Mouse (Mus musculus): Measurements from ENCODE around the gene P2ry6. TPM values are rescaled to one million over a fixed set of nuclear protein-coding genes. Genes with fewer than 3 reads are reported as not detected.

P2ry6 gene
- polyA plus RNA-seq, 1 experiment = 27.8 TPM

DNA sequence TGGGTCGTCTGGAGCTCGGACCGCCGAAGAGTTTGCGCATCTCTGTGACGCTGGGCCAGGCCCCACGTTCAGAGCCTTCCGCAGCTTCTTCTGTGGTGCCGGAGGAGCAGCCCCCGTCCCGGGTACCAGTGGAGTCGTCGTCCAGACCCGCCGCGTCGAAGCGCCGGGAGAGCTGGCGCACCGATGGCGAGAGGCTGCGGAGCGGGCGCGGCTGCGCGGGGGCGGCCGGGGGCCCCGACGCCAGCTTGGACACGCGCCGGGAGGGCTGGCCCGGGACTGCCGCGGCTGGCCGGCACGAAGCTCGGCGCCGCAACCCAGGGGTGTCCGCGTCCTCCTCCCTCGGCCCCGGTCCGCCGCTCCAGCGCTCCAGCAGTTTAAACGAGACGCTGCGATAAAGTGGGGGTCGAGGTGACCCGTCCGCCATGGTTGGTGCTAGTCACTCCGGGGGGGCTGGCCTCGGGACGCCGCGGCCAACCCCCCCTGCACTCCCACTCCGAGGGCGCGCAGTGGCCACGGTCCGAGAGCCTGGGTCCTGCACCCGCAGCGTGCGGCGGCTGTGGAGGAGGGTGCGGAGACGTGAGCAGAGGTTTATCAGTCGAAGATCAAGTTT lies 43.0 kb downstream of the P2ry6 start:
- Histone ChIP-seq H3K4me3 (ENCODE audit: low read depth, low read length) (peak overlapping the region; percentile 65), H3K27me3 (ENCODE audit: control insufficient read depth, insufficient read depth, low read length) (peaks cover 19% of the 10 kb centered on the region), H3K27ac (ENCODE audit: insufficient read depth, low read depth, low read length) (peak overlapping the region; percentile 55), H3K4me1 (ENCODE audit: control insufficient read depth, insufficient read depth, insufficient read length, low read length) (peaks cover 3% of the 10 kb centered on the region), H3K36me3 (ENCODE audit: control insufficient read depth, insufficient read depth, low read length) (no peaks in the 10 kb centered on the region)
- TF ChIP-seq CTCF (IDR thresholded peaks at IDR 0.05; ENCODE audit: extremely low read depth, insufficient read length, insufficient replicate concordance, low read depth, low read length) = no peak
- TF ChIP-seq POLR2A (IDR thresholded peaks at IDR 0.05; ENCODE audit: low read depth, low read length) = no peak
- WGBS = 2% methylated on average over 72 of the region's 73 CpGs

DNA sequence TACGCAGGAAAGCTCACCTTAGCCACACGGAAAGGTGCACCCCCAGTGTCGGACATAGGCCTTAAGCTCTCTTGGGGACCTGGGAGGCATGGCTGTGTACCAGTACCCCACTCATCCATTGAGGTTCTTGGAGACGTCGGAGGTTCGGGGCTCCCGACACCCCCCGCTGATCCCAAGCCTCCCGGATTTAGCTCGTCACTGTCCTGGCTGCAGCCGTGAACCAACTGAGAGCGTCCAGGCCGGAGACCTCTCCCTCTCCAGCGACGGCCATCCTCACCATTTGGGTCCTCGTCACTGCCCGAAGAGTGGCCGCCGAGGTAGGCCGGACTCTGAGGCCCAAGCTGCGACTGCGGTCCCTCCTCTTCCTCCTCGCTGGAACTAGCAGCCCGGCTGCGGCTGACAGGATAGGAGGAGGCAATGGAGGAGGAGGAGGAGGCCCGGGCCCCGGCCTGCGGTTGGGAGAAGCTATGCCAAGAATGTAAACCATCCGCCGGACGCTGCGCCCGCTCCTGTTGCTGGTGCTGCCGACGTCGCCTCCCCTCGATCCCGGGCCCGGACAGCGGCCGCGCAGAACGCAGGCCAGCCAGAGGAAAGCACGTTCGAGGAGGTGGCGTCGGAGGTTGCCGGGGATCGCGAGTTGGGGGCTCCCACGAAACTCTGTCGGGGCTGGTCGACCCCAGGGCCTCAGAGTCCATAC lies 43.7 kb downstream of the P2ry6 start:
- H3K36me3 ChIP-seq (ENCODE audit: control insufficient read depth, insufficient read depth, low read length) = no peaks in the 10 kb centered on the region
- peak; percentile 39; the same call in 1 of the 2 replicates for TF ChIP-seq POLR2A (IDR thresholded peaks at IDR 0.05; ENCODE audit: low read depth, low read length)
- no peak for TF ChIP-seq CTCF (IDR thresholded peaks at IDR 0.05; ENCODE audit: extremely low read depth, insufficient read length, insufficient replicate concordance, low read depth, low read length)
- peaks cover 19% of the 10 kb centered on the region for H3K27me3 ChIP-seq (ENCODE audit: control insufficient read depth, insufficient read depth, low read length)
- peak overlapping the region; percentile 65 for H3K4me3 ChIP-seq (ENCODE audit: low read depth, low read length)
- WGBS = 20% methylated on average over 53 of the region's 53 CpGs
- peak overlapping the region; percentile 55 for H3K27ac ChIP-seq (ENCODE audit: insufficient read depth, low read depth, low read length)
- H3K4me1 ChIP-seq (ENCODE audit: control insufficient read depth, insufficient read depth, insufficient read length, low read length) = peaks cover 3% of the 10 kb centered on the region

DNA sequence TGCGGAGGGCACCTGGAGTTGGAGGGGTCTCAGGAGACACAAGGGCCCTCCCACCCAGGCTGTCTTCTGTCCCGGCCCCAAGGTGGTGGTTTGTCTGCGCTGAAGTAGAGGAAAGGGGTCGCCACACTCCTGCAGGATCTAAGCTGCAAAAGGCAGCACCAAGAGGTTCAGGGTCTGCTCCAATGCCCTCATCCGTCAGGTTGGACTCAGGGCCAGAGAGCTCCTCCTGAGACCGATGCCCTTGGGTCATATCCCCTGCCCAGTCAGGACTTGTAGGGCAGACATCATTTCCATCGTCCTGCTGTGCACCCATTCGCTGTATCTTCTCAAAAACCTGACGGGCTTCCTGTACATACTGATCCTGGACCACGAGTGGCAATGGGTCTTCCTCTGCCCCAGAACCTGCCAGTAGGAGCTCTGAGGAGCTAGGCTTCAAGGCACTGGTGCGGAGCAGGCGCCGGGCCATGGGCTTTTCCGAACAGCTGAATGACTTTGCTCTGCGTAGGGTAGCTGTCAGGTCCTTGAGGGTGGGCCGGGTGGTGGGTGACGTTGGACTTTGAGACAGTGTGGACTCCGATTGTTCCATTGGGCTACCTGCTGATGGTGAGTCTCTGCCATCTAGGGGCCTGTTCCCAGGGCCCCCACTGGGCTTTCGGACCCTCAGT lies 44.7 kb downstream of the P2ry6 start:
- no peak overlapping the region for H3K27ac ChIP-seq (ENCODE audit: insufficient read depth, low read depth, low read length)
- H3K4me3 ChIP-seq (ENCODE audit: low read depth, low read length) = peak overlapping the region; percentile 65
- peaks cover 19% of the 10 kb centered on the region for H3K27me3 ChIP-seq (ENCODE audit: control insufficient read depth, insufficient read depth, low read length)
- H3K4me1 ChIP-seq (ENCODE audit: control insufficient read depth, insufficient read depth, insufficient read length, low read length) = peaks cover 3% of the 10 kb centered on the region
- H3K36me3 ChIP-seq (ENCODE audit: control insufficient read depth, insufficient read depth, low read length) = no peaks in the 10 kb centered on the region
- WGBS = 82% methylated on average over 19 of the region's 19 CpGs
- TF ChIP-seq CTCF (IDR thresholded peaks at IDR 0.05; ENCODE audit: extremely low read depth, insufficient read length, insufficient replicate concordance, low read depth, low read length) = no peak
- TF ChIP-seq POLR2A (IDR thresholded peaks at IDR 0.05; ENCODE audit: low read depth, low read length) = no peak

DNA sequence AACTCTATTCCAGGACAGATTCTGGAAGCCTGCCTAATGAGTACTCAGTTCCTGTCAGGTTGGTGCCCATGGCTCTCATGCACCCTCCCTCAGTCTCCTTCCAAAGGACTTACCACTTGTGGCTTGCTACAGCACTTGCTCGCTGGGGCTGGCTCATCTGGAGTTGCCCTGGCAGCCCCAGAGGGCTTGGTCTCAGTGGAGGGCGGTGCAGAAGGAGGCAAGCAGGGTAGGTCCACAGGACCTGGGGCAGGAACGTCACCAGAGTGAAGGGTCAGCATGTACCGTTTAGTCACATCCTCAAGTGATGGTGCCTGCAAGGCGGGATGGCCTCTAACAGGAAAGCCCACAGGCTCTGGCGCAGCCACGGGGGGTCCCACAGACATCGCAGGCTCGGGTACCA lies 46.0 kb downstream of the P2ry6 start:
- Histone ChIP-seq H3K27ac (ENCODE audit: insufficient read depth, low read depth, low read length) (no peak overlapping the region), H3K27me3 (ENCODE audit: control insufficient read depth, insufficient read depth, low read length) (peaks cover 19% of the 10 kb centered on the region), H3K36me3 (ENCODE audit: control insufficient read depth, insufficient read depth, low read length) (no peaks in the 10 kb centered on the region), H3K4me1 (ENCODE audit: control insufficient read depth, insufficient read depth, insufficient read length, low read length) (peaks cover 3% of the 10 kb centered on the region), H3K4me3 (ENCODE audit: low read depth, low read length) (peak overlapping the region; percentile 65)
- TF ChIP-seq CTCF (IDR thresholded peaks at IDR 0.05; ENCODE audit: extremely low read depth, insufficient read length, insufficient replicate concordance, low read depth, low read length) = no peak
- no peak for TF ChIP-seq POLR2A (IDR thresholded peaks at IDR 0.05; ENCODE audit: low read depth, low read length)
- WGBS = 68% methylated on average over 9 of the region's 9 CpGs

DNA sequence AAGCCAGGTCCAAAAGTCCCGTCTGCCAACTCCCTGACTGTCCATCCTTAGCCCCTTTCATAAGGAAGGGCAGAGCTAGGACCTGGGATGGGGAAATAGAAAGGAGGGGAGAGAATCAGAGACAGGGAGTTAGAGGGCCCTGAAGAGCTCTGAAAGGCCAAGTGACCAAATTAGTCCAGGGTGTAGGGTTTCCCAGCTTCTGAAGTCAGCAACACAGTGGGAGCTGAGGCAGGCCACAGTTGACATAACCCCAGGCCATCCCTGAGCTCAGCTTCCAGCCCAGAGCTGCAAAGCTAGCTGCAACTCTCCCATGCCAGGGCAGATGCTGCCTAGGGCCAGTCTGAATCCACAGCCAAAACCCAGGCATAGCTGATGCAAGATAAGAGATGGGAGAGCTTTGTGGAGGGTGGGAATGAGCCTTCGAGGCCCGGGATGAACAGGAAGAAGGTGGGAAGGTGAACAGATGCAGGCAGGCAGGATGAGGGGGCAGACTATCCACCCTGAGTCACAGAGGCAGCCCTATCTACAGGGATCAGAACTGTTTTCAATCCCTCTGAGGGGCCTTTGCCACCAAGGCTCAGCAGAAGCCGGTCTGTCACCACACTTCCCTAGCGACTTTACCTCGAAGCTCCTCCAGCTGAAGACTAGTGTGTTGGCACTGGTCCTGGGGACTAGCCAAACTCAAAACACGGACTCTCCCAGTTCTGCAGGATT lies 47.0 kb downstream of the P2ry6 start:
- TF ChIP-seq POLR2A (IDR thresholded peaks at IDR 0.05; ENCODE audit: low read depth, low read length) = no peak
- TF ChIP-seq CTCF (IDR thresholded peaks at IDR 0.05; ENCODE audit: extremely low read depth, insufficient read length, insufficient replicate concordance, low read depth, low read length) = no peak
- WGBS = 54% methylated on average over 7 of the region's 7 CpGs
- H3K27ac ChIP-seq (ENCODE audit: insufficient read depth, low read depth, low read length) = peak overlapping the region; percentile 3; the same call in 1 of the 2 replicates

DNA sequence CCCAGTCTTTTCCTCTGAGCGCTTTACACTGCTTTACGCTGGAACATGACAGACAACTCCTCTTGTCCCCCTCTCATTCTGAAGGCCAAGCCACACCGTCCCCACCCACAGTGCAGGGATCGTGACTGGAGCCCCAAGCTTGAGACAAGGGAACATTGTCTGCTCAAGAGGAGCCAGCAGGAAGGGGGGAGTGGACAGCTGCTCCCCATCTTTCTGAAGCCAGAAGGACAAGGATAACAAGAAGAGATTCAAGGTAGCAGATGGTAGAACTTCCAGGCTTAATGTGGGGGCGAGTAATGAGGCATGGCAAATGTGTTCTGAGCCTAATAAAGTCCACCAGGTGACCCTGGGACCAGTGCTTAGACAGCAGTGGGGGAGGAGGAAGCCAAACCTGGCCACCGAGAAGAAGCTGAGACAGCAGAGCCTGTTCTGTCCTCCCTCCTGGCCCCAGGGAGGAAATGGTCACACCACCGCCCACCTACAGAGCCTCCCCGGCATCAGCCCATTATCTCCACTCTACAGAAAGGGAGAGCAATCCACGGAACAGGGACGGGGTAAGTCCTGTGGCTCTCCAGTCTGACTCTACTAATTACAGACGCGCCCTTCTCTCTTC lies 48.0 kb downstream of the P2ry6 start:
- Histone ChIP-seq H3K27me3 (ENCODE audit: control insufficient read depth, insufficient read depth, low read length) (peaks cover 11% of the 10 kb centered on the region), H3K4me3 (ENCODE audit: low read depth, low read length) (peak overlapping the region; percentile 65), H3K36me3 (ENCODE audit: control insufficient read depth, insufficient read depth, low read length) (no peaks in the 10 kb centered on the region), H3K27ac (ENCODE audit: insufficient read depth, low read depth, low read length) (peak overlapping the region; percentile 4; the same call in 1 of the 2 replicates), H3K4me1 (ENCODE audit: control insufficient read depth, insufficient read depth, insufficient read length, low read length) (no peaks in the 10 kb centered on the region; the same call in 1 of the 2 replicates)
- TF ChIP-seq CTCF (IDR thresholded peaks at IDR 0.05; ENCODE audit: extremely low read depth, insufficient read length, insufficient replicate concordance, low read depth, low read length) (no peak), POLR2A (IDR thresholded peaks at IDR 0.05; ENCODE audit: low read depth, low read length) (no peak)
- 56% methylated on average over 12 of the region's 12 CpGs for WGBS

More for the DNA sequence above, 47.0 kb downstream of the P2ry6 start:
- Histone ChIP-seq H3K4me1 (ENCODE audit: control insufficient read depth, insufficient read depth, insufficient read length, low read length) (peaks cover under 1% of the 10 kb centered on the region), H3K36me3 (ENCODE audit: control insufficient read depth, insufficient read depth, low read length) (no peaks in the 10 kb centered on the region), H3K27me3 (ENCODE audit: control insufficient read depth, insufficient read depth, low read length) (peaks cover 19% of the 10 kb centered on the region), H3K4me3 (ENCODE audit: low read depth, low read length) (peak overlapping the region; percentile 65)

All from small intestine, adult 2 months (tissue).